Mouse (Mus musculus) MEL (cell line): ENCODE results near the gene Ift81. TPM values are rescaled to one million over a fixed set of nuclear protein-coding genes. Genes with fewer than 3 reads are reported as not detected.

Experiments used
- DNase-seq: peaks from one replicate; pipeline ENCODE4 v3.0.0; 2011; ENCODE audit warnings: low read depth, low spot score
- H3K27ac ChIP-seq: 2 replicates; pipeline ENCODE4 v1.5.1; 2012; ENCODE audit warnings: low read depth, mild to moderate bottlenecking, control low read depth, low read length, moderate library complexity; ENCODE audit not compliant: control insufficient read depth
- H3K27me3 ChIP-seq, 2 experiments: fragments of 150-350 bp in 1 of 2; sonication (generic) in 1 of 2; 2 replicates each; pipeline ENCODE4 v1.6.1; 2012; ENCODE audit warnings: low read length in 2 of 2, mild to moderate bottlenecking in 2 of 2, improper control_type of control experiment in 1 of 2, moderate library complexity in 1 of 2; ENCODE audit not compliant: insufficient read depth in 2 of 2, control insufficient read depth in 1 of 2
- H3K36me3 ChIP-seq, 2 experiments: 2 replicates each; pipeline ENCODE4 v1.6.1; 2012 to 2014; ENCODE audit warnings: low read length in 2 of 2, improper control_type of control experiment in 1 of 2, inconsistent platforms in 1 of 2, mild to moderate bottlenecking in 1 of 2; ENCODE audit not compliant: insufficient read depth in 2 of 2, control insufficient read depth in 1 of 2
- H3K4me1 ChIP-seq, 2 experiments: fragments of 150-350 bp in 1 of 2; sonication (generic) in 1 of 2; 2 replicates each; pipeline ENCODE4 v1.6.1; 2012; ENCODE audit warnings: low read length in 2 of 2, improper control_type of control experiment in 1 of 2, mild to moderate bottlenecking in 1 of 2; ENCODE audit not compliant: insufficient read depth in 2 of 2, control insufficient read depth in 1 of 2
- H3K4me3 ChIP-seq, 2 experiments: fragments of 150-350 bp in 1 of 2; sonication (generic) in 1 of 2; 2 replicates each; pipeline ENCODE4 v1.5.1; 2012; ENCODE audit warnings: low read depth in 2 of 2, low read length in 2 of 2, mild to moderate bottlenecking in 2 of 2, moderate library complexity in 2 of 2, control low read depth in 1 of 2, improper control_type of control experiment in 1 of 2; ENCODE audit not compliant: control insufficient read depth in 1 of 2, insufficient read depth in 1 of 2
- H3K79me2 ChIP-seq: 2 replicates; pipeline ENCODE4 v1.6.1; 2012; ENCODE audit warnings: mild to moderate bottlenecking, low read length, moderate library complexity; ENCODE audit not compliant: control insufficient read depth, poor library complexity, insufficient read depth
- H3K9ac ChIP-seq: 2 replicates; pipeline ENCODE4 v1.6.1; 2012; ENCODE audit warnings: low read depth, mild to moderate bottlenecking, control low read depth, low read length, moderate library complexity; ENCODE audit not compliant: control insufficient read depth, poor library complexity, severe bottlenecking
- H3K9me3 ChIP-seq: fragments of 150-350 bp; sonication (generic); replicated peaks from 2 replicates; pipeline ENCODE4 v1.6.1; 2012; ENCODE audit warnings: mild to moderate bottlenecking, low read length, improper control_type of control experiment, moderate library complexity; ENCODE audit not compliant: insufficient read depth
- CHD2 ChIP-seq: IDR thresholded peaks from 2 replicates; pipeline ENCODE4 v1.6.1; 2011; ENCODE audit warnings: low read length, improper control_type of control experiment
- ELF1 ChIP-seq: IDR thresholded peaks from 2 replicates; pipeline ENCODE4 v1.6.1; 2014; ENCODE audit warnings: low read depth, mild to moderate bottlenecking, inconsistent platforms, low read length, improper control_type of control experiment, moderate library complexity
- EP300 ChIP-seq, 2 experiments: IDR thresholded peaks; 2 replicates each; pipeline ENCODE4 v1.6.1; 2011; ENCODE audit warnings: improper control_type of control experiment in 2 of 2, low read length in 2 of 2, low read depth in 1 of 2, mild to moderate bottlenecking in 1 of 2
- GATA1 ChIP-seq: IDR thresholded peaks from 2 replicates; pipeline ENCODE4 v1.6.1; 2011; ENCODE audit warnings: low read depth, low read length, improper control_type of control experiment
- KAT2A ChIP-seq: conservative IDR thresholded peaks from 2 replicates; pipeline ENCODE4 v1.6.1; 2012; ENCODE audit warnings: low read depth, low read length, improper control_type of control experiment, inconsistent platforms
- MAFK ChIP-seq: IDR thresholded peaks from 2 replicates; pipeline ENCODE4 v1.6.1; 2011; ENCODE audit warnings: low read depth, mild to moderate bottlenecking, low read length, improper control_type of control experiment, borderline replicate concordance
- MAZ ChIP-seq: IDR thresholded peaks from 2 replicates; pipeline ENCODE4 v1.6.1; 2012; ENCODE audit warnings: low read depth, mild to moderate bottlenecking, inconsistent platforms, low read length, improper control_type of control experiment
- NELFE ChIP-seq: IDR thresholded peaks from 2 replicates; pipeline ENCODE4 v1.6.1; 2011; ENCODE audit warnings: low read depth, low read length, improper control_type of control experiment
- NRF1 ChIP-seq: IDR thresholded peaks from 2 replicates; pipeline ENCODE4 v1.6.1; 2014; ENCODE audit warnings: low read depth, mild to moderate bottlenecking, inconsistent platforms, low read length, improper control_type of control experiment, moderate library complexity; ENCODE audit not compliant: poor library complexity, insufficient read depth, severe bottlenecking
- POLR2AphosphoS2 ChIP-seq: IDR thresholded peaks from 2 replicates; pipeline ENCODE4 v1.6.1; 2011; ENCODE audit warnings: low read length, improper control_type of control experiment
- RCOR1 ChIP-seq: IDR thresholded peaks from 2 replicates; pipeline ENCODE4 v1.6.1; 2012; ENCODE audit warnings: low read depth, mild to moderate bottlenecking, inconsistent platforms, low read length, improper control_type of control experiment
- ZC3H11A ChIP-seq: IDR thresholded peaks from 2 replicates; pipeline ENCODE4 v1.6.1; 2012; ENCODE audit warnings: low read depth, mild to moderate bottlenecking, inconsistent platforms, low read length, improper control_type of control experiment
- polyA plus RNA-seq, 2 experiments: library from polyadenylated mRNA; stranded (reverse) in 1 of 2; unstranded in 1 of 2; fragments of >175 nt in 1 of 2; fragments of >200 nt in 1 of 2; gene quantifications; 2 replicates each; pipeline versions ENCODE4 v1.2.1 to v1.2.4; 2012; ENCODE audit warnings: low replicate concordance in 2 of 2, low read depth in 1 of 2; ENCODE audit not compliant: insufficient read length in 2 of 2, insufficient read depth in 1 of 2, missing spikeins in 1 of 2
- total RNA-seq: library from RNA; depleted of rRNA; stranded (reverse); fragments of 300-350 nt; gene quantifications from 2 replicates; pipeline ENCODE4 v1.2.3, GENCODE M21; 2012

The Ift81 gene
- total and polyA plus RNA-seq, 3 experiments: 1.5 to 1.9 TPM; not detected in 1

GRCm38 (mm10) chr5:122521130-122521473 lies 93.2 kb downstream of the Ift81 start:
- Histone ChIP-seq H3K27ac (no peak overlapping the region), H3K9me3 (no peaks in the 10 kb centered on the region), H3K9ac (no peak overlapping the region), H3K79me2 (no peaks in the 10 kb centered on the region), H3K36me3 (no peaks in the 10 kb centered on the region), H3K27me3 (no peaks in the 10 kb centered on the region), H3K4me1 (peaks cover 0 to 2% of the 10 kb centered on the region in 2 experiments; a peak in 1 of 4 replicates), H3K4me3 (no peak overlapping the region)
- no peak for DNase-seq
- TF ChIP-seq CHD2: no peak
- TF ChIP-seq RCOR1: no peak

GRCm38 (mm10) chr5:122520254-122521129 lies 93.8 kb downstream of the Ift81 start:
- DNase-seq: no peak
- Histone ChIP-seq H3K9me3 (no peaks in the 10 kb centered on the region), H3K4me3 (no peak overlapping the region), H3K79me2 (no peaks in the 10 kb centered on the region), H3K9ac (no peak overlapping the region), H3K4me1 (peaks cover 0 to 2% of the 10 kb centered on the region in 2 experiments; a peak in 1 of 4 replicates), H3K27ac (no peak overlapping the region), H3K36me3 (no peaks in the 10 kb centered on the region), H3K27me3 (no peaks in the 10 kb centered on the region)
- TF ChIP-seq ELF1 (no peak), NELFE (no peak), POLR2AphosphoS2 (no peak), MAFK (no peak), KAT2A (no peak), GATA1 (no peak), NRF1 (no peak), EP300 (IDR thresholded peaks at IDR 0.05; ENCODE audit: low read depth in 1 of 2, low read length in 2 of 2) (no peak), MAZ (no peak)

- no peak for TF ChIP-seq ZC3H11A
- TF ChIP-seq, all 39 proteins: peak for 0
- no peak for DNase-seq
- no peak overlapping the region for H3K9ac ChIP-seq
- no peaks in the 10 kb centered on the region for H3K79me2 ChIP-seq
- no peaks in the 10 kb centered on the region for H3K27me3 ChIP-seq
- H3K4me1 ChIP-seq: peaks cover 3 to 5% of the 10 kb centered on the region in 2 experiments; a peak in 2 of 4 replicates
- no peaks in the 10 kb centered on the region for H3K36me3 ChIP-seq
- H3K4me3 ChIP-seq: no peak overlapping the region
- no peaks in the 10 kb centered on the region for H3K9me3 ChIP-seq
- H3K27ac ChIP-seq: no peak overlapping the region
Measured at GRCm38 (mm10) chr5:122519043-122519660, 95.2 kb downstream of the Ift81 start.
